Mouse (Mus musculus): ENCODE results near the gene Dhx40.

GRCm38 (mm10) chr11:86818928-86819327 lies 11.4 kb upstream of the Dhx40 start:
- TF ChIP-seq EP300 (IDR thresholded peaks at IDR 0.05; ENCODE audit: insufficient read depth, low read depth, low read length) (no peak), CTCF (IDR thresholded peaks at IDR 0.05; ENCODE audit: low read depth, low read length) (no peak), POLR2A (IDR thresholded peaks at IDR 0.05; ENCODE audit: insufficient read depth, low read length) (no peak)

Measured in ES-Bruce4 (cell line).